ENCODE assay signal across 9 mouse cellular contexts in genomic region chr11:20794196-20794912, GRCm38 (mm10). TPM values are rescaled to one million over a fixed set of nuclear protein-coding genes. Genes with fewer than 3 reads are reported as not detected.
A peak's percentile ranks its signal among the peaks of the same experiment; 100 is the strongest.
DNase-seq lines count a peak whose midpoint lies in the region; ATAC-seq and TF ChIP-seq lines count a peak whose summit lies in the region.
"Had no signal": no experiment of that assay in that cellular context is flagged by ENCODE, and none has a peak within 500 bp of the region (broad histone marks: within the 10 kb centered on the region; RNA-seq: fewer than 3 reads in every experiment).

No protein-coding gene starts in this region.

- H3K4me1 ChIP-seq in ES-Bruce4 (ENCODE audit: control insufficient read depth, insufficient read depth, low read length), result no peaks in the 10 kb centered on the region
- no peaks in the 10 kb centered on the region for H3K4me1 ChIP-seq in forebrain, embryonic 14.5 days (ENCODE audit: control insufficient read depth, insufficient read depth, low read length)

- intact Hi-C loops in heart, postnatal 14 days (cut with DNase I), result loop anchor here (1.0 to 10.0 kb wide), 6 partner anchors 36 to 660 kb away; partner anchors contain the start of genes Lgalsl and Peli1

- H3K4me3 ChIP-seq in ES-Bruce4 (ENCODE audit: low read depth, low read length), result no peak overlapping the region
- H3K4me3 ChIP-seq in forebrain, embryonic 14.5 days (ENCODE audit: low read depth, low read length), result no peak overlapping the region

- H3K9ac ChIP-seq in ES-Bruce4 (ENCODE audit: low read depth, poor library complexity, severe bottlenecking), result no peak overlapping the region
- no peak overlapping the region for H3K9ac ChIP-seq in forebrain, embryonic 14.5 days (ENCODE audit: low read length)

- peak; percentile 87 for DNase-seq in forebrain, embryonic 14.5 days (ENCODE audit: low spot score)
- DNase-seq in heart, postnatal 14 days, result peak; percentile 85 to 89
- DNase-seq in layer of hippocampus, adult 18-20 months (ENCODE audit: low spot score in 2 of 2), result peak; percentile 80 to 96
- peak; percentile 78 to 83 for DNase-seq in lung, adult 18-20 months
- DNase-seq in testis, postnatal 14 days (ENCODE audit: low spot score), result peak; percentile 48

- no peak for TF ChIP-seq POLR2A in ES-Bruce4 (IDR thresholded peaks at IDR 0.05; ENCODE audit: insufficient read depth, low read length)

- H3K27ac ChIP-seq in ES-Bruce4 (ENCODE audit: insufficient read depth, low read length), result no peak overlapping the region
- no peak overlapping the region for H3K27ac ChIP-seq in forebrain, embryonic 14.5 days (ENCODE audit: low read depth, low read length)
- H3K27ac ChIP-seq: macrophage had no signal

- H3K9me3 ChIP-seq in ES-Bruce4 (replicated peaks; ENCODE audit: control insufficient read depth, insufficient read depth, low read length, poor library complexity, severe bottlenecking), result no peaks in the 10 kb centered on the region
- no peaks in the 10 kb centered on the region for H3K9me3 ChIP-seq in forebrain, embryonic 14.5 days (replicated peaks; ENCODE audit: control insufficient read depth, low read length)

- no peaks in the 10 kb centered on the region for H3K36me3 ChIP-seq in ES-Bruce4 (ENCODE audit: control insufficient read depth, insufficient read depth, low read length, poor library complexity, severe bottlenecking)
- H3K36me3 ChIP-seq in forebrain, embryonic 14.5 days (ENCODE audit: control insufficient read depth, insufficient read depth, low read length), result no peaks in the 10 kb centered on the region

- H3K4me2 ChIP-seq in forebrain, embryonic 14.5 days (ENCODE audit: low read length), result no peak overlapping the region

- peak; percentile 85 for TF ChIP-seq CTCF in ES-Bruce4 (IDR thresholded peaks at IDR 0.05; ENCODE audit: low read depth, low read length)

- ATAC-seq in cerebellum, adult (ENCODE audit: insufficient number of reproducible peaks, low FRiP score, low TSS enrichment), result peak; percentile 81
- ATAC-seq in forebrain, embryonic 14.5 days, result peak; percentile 95
- peak; percentile 75; the same call in 1 of the 2 replicates for ATAC-seq in neutrophil, adult 5-6 weeks (ENCODE audit: extremely low read depth, insufficient number of reproducible peaks, low FRiP score, poor library complexity, severe bottlenecking)

- TF ChIP-seq EP300 in ES-Bruce4 (IDR thresholded peaks at IDR 0.05; ENCODE audit: insufficient read depth, low read depth, low read length), result no peak

- H3K27me3 ChIP-seq in ES-Bruce4 (ENCODE audit: control insufficient read depth, insufficient read depth, low read length, poor library complexity, severe bottlenecking), result no peaks in the 10 kb centered on the region; the same call in 1 of the 2 replicates
- no peaks in the 10 kb centered on the region for H3K27me3 ChIP-seq in forebrain, embryonic 14.5 days (replicated peaks; ENCODE audit: control insufficient read depth, insufficient read depth, low read length)

- WGBS in forebrain, embryonic 14.5 days, result 38% methylated on average over 10 of the region's 10 CpGs

RNA-seq across cellular contexts. Expression of gene Lgalsl, which starts 36.5 kb away (rescaled TPM):
- 23.7 and 24.1 TPM in 2 replicates for polyA plus RNA-seq in ES-Bruce4 (2011; ENCODE audit: insufficient read depth, insufficient read length, low read depth, missing spikeins)
- polyA plus RNA-seq in forebrain, embryonic 14.5 days (2014; fragmentation: Nextera tagmentation; extraction: Ambion mirVana), result 74.0 and 87.5 TPM in 2 replicates
- 10 to 100 TPM; 35.5 to 42.6 TPM for total RNA-seq in heart, postnatal 14 days (2021)
- 10 to 100 TPM; 78.3 to 80.4 TPM for total RNA-seq in layer of hippocampus, adult 18-20 months (2021)
- total RNA-seq in neutrophil, adult 5-6 weeks (2017), result 2.1 and 2.6 TPM in 2 replicates

RNA-seq across cellular contexts. Expression of gene Aftph, which starts 53.0 kb away (rescaled TPM):
- 34.8 and 43.6 TPM in 2 replicates for polyA plus RNA-seq in ES-Bruce4 (2011; ENCODE audit: insufficient read depth, insufficient read length, low read depth, missing spikeins)
- 34.3 and 38.6 TPM in 2 replicates for polyA plus RNA-seq in forebrain, embryonic 14.5 days (2014; fragmentation: Nextera tagmentation; extraction: Ambion mirVana)
- total RNA-seq in heart, postnatal 14 days (2021), result 10 to 100 TPM; 24.4 to 27.7 TPM
- 10 to 100 TPM; 83.0 to 90.9 TPM for total RNA-seq in layer of hippocampus, adult 18-20 months (2021)
- 153 TPM in 2 replicates for total RNA-seq in neutrophil, adult 5-6 weeks (2017)

Comparison
In these comparisons a context has a peak if more than half of its experiments do, and no peak if none do; other contexts are left out.
1. RNA of gene Lgalsl, which starts 36.5 kb away (total RNA-seq): 78.3 to 80.4 TPM in layer of hippocampus, adult 18-20 months and 35.5 to 42.6 TPM in heart, postnatal 14 days; 2.1 to 2.6 TPM in neutrophil, adult 5-6 weeks; every median in the first group is over 10 times any median in the second.
2. Peak in every context shown above with its lines, with median percentiles within 50 percentile points of each other: ATAC-seq and DNase-seq.